Mouse (Mus musculus) ovary, postnatal 14 days (tissue): ENCODE data around the gene Notch4.
"Not testable (repeated sequence)": the region's sequence is repeated elsewhere in the genome, so short reads cannot be mapped to it uniquely, and the experiment has no call there.

ENCODE experiments used
- DNase-seq: peaks from one replicate; pipeline ENCODE4 v3.0.0; 2022; ENCODE audit warnings: low spot score

Gene Notch4

DNA sequence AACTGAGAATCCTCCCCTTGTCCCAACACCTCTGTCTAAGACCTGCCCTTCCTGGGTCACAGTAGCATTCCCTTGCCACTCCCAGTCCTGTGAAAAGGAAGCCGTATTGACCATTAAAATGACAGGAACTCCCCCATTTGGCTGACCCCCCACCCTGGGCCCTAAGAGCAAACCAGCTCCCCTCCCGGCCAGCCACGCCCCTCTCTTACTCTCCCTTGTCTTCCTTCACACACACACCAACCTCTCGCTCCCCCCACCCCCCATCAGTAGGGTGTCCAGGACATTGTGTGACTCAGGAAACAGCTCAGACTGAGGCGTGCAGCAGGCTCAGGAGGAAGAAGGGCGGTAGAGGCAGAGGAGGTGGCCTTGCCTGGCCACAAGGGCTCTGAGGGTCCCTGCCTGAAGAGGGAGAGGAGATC, at the start of gene Notch4:
Notch4 (plus strand) TSS at position 266 of the 419 bp plus-strand sequence.
- DNase-seq, result no peak

DNA sequence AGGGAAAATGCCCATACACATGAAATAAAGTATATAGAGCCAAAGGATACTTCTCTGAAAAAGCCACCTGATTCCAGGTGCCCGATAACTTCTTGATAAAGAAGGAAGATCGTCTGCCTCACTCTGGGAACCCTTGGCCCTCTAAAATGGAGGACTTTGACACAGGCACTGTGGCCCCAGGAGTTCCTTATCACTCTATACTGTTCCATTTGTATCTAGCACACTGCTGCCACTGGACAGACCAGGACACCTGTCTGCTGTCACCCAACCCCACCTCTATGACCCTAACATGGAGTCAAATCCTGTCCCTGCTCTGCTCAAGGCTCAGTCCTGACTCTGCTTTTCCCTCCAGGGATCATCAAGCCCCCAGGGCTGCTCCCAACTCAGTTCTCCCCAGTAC, 47.6 kb upstream of the Notch4 start:
- DNase-seq, result no peak

DNA sequence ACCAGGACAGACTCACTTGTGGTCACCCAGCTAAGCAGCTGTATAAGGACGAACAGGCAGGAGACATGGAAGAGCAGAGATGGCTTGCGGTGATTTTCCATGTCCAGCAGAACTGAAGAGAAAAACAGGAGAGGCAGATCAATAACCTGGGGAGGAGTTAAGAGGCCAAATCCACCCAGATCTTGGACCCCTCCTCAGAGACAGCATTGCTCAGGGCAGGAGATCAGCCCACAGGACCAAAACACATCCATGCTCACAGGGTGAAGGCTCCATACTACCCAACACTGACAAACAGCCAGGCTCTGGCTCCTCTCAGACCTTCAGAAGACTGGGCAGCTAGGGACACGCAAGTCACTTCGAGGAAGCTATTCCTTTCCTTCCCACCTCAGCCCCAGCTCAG, 46.8 kb upstream of the Notch4 start, which contains the start of gene Btnl6:
Btnl6 (minus strand) TSS at position 101 of the 400 bp plus-strand sequence.
- DNase-seq, result no peak

DNA sequence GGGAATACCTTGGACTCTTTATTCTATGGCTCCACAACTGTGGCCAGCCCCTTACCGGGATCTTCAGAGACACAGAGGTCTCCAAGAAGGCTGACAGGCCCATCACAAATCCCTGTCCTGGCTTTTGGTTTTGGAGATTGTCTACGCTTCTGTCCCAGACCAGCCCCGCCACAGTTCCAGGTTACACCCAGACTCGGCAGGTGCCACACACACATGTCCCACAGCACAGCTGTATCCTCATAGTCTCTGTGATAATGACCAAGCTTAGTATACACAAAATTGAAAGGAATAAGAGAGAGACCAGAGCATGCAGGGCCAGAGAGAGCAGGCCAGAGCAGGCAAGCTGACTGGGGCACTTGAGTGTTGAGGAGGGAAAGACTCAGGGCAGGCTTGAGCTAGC, 46.3 kb upstream of the Notch4 start:
- no peak for DNase-seq

DNA sequence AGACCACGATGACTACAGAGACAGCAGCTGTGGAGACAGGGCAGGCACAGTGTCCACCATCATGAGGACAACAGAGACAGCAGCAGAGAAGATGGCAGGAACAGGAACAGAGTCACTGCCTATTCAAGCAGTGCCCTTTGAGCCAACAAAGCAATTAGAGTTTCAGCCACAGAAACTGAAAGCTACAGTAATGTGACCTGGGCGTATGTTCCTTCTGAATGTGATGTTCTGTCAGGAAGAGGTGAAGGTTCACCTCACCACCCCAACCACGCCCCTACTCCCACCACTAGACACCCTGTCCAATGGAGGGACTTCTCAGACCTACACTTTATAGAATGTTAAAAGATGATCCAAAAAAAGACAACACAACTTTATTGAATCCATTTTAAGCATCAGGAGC, 45.5 kb upstream of the Notch4 start:
- not testable (repeated sequence) for DNase-seq

DNA sequence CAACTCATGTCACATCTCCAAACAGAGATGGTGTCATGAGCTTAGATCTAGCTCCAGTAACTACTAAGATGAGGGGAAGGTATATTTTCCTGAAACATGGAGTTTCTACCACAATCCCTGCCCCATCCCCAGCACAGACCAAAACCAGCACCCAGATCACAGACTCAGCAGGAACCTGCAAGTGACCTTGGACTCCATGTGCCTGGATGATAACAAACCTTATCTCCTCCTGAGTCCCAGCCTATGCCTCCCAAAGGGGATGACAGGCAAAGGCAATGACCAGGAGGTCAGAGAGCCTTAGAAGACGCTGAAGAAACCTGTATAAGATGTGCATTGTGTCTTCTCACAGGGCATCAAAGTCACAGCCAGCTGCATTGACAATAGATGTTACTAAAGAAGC, 45.1 kb upstream of the Notch4 start:
- DNase-seq, result no peak

DNA sequence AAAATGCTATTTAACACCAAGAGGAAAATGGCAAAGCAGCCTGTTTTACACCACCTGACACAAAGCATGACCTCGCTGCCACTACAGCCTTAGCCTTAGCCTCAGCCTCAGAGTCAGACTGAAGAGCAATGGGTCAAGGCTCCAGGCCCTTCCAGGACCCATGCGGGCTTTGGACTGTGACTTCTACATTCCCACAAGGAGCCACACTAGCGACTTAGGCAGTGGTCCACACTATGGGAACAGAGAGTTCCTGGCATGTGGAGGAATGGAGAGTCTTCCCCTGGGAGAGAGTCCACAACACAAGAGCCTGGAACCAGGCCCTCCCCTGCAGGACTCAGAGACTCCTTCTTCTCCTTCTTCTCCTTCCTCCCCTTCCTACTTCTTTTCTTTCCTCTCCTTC, 31.4 kb upstream of the Notch4 start:
- DNase-seq, result no peak

DNA sequence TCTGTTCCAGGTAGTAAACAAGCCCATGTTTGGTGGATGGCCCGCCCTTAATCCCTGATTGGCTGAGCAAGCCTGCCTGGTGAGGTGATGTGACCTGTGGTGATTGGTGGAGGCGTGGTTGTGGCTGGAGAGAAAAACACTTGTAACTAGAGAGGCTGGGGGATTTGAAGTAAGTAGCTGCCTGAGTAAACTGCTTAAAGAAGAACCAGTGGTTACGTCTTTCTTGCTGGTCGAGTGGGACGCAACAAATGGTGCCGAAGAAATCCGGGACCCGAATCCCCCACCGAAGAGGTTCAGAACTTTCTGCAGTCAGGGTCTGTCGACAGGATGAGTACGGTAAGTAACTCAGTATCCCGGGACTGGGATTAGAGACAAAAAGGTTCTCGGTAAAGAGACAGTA, 20.5 kb upstream of the Notch4 start:
- not testable (repeated sequence) for DNase-seq

DNA sequence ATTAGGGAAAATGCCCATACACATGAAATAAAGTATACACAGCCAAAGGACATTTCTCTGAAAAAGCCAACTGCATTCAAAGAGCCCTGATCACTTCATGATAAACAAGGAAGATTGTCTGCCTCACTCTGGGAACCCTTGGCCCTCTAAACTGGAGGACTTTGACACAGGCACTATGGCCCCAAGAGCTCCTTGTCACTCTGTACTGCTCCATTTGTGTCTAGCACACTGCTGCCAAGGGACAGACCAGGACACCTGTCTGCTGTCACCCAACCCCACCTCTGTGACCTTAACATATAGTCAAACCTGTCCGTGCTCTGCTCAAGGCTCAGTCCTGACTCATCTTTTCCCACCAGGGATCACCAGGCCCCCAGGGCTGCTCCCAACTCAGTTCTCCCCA, 17.3 kb upstream of the Notch4 start:
- DNase-seq, result no peak

DNA sequence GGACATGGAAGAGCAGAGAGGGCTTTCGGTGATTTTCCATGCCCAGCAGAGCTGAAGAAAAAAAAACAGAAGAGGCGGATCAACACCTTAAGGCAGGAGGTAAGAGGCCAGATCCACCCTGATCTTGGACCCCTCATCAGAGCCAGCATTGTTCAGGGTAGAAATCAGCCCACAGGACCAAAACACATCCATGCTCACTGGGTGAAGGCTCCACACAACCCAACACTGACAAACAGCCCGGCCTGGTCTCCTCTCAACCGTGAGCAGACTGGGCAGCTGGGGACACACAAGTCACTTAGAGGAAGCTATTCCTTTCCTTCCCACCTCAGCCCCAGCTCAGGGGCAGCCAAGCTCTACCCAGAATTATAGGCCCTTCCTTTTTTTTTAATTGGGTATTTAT, 16.5 kb upstream of the Notch4 start:
- DNase-seq, result no peak

DNA sequence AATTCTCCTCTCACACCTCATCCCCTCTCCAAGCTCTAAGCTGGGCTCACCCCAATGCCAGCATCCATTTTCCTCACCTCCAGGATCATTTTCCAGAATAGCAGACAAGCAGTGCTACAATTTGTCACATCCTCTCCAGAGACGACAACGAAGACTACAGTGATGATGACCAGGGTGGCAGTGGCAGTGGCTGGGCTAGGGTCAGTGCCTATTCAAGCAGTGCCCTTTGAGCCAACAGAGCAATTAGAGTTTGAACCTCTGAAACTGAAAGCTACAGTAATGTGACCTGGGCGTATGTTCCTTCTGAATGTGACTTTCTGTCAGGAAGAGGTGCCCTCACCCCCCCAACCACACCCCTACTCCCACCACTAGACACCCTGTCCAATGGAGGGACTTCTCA, 14.9 kb upstream of the Notch4 start:
- DNase-seq, result no peak

DNA sequence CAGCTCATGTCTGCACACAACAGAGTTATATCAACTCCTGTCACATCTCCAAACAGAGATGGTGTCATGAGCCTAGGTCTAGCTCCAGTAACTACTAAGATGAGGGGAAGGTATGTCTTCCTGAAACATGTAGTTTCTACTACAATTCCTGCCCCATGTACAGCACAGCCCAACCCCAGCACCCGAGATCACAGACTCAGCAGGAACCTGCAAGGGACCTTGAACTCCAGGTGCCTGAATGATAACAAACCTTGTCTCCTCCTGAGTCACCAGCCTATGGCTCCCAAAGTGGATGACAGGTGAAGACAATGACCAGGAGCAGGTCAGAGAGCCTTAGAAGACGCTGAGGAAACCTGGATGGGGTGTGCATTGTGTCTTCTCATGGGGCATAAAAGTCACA, 14.2 kb upstream of the Notch4 start:
- no peak for DNase-seq

DNA sequence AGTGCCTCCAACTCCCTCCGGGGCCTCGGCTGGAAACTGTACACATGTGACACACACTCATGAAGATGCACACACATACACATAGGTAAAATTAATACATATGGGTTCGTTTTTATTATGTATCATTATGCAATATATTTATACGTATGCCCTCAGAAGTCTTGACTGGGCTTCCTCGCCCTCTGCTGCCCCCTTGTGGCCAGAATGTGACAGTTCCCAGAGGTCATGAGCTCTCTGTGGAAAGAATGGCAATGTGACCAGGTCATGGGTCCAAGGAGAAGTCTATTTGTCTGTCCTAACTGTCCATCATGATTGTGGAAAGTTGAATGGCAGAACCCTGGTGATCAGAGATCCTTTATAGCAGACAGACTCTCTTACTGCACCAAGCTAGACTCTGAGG, 8.6 kb upstream of the Notch4 start:
- DNase-seq, result peak; percentile 77

DNA sequence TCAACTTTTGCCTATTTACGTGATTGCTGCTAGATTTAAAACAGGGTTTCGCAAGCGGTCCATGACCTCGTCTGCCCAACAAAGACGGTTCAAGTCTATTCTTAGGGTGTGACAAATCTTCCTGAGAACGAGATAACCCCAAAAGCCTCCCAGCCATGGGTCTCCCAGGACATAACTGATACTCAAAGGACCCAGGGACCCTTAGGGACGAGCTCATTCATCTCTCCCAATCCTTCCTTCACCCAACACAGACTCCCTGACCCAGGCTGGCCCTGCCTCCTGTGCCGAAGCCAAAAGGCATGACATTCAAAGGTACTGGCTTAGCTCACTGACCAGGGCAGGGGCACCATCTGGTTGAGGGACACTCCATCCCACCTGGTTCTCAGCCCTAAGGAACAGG, 7.7 kb upstream of the Notch4 start:
- no peak for DNase-seq

DNA sequence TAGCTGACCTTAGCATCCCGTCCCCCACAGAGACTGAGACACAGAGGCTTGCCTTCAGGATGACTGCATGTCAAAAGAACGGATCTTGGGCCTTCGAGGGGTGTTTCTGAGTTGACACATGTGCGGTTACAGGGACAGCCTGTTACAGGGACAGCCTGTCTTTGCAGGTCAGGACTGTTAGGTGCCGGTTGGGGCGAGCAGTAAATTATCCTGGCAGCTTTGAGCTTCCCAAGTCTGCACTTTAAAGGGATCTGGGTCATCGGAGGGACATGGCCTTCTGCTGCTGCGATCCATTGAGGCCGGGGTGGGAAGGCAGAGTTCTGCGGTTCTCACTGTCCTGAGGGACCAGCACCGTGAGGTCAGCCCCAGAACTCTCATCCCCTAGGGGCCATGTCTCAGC, 6.7 kb upstream of the Notch4 start:
- no peak for DNase-seq

DNA sequence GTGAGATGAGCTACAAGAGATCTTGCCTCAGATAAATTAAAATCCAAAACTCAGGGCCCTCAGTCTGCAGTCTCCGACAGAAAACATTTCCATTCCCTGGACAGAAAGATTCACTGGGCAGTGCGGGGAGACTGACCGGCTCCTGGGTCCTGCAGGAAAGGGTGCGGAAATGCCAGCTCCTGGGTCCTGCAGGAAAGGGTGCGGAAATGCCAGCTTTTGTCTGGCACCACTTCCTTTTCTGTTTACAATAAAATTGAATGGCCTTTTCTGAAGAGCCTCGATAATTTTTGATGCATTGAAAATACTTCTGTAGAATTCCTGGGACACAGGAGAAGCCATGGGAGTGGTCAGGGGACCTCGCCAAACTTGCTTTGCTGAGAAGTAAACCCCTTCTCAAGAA, 5.0 kb upstream of the Notch4 start:
- DNase-seq, result no peak

DNA sequence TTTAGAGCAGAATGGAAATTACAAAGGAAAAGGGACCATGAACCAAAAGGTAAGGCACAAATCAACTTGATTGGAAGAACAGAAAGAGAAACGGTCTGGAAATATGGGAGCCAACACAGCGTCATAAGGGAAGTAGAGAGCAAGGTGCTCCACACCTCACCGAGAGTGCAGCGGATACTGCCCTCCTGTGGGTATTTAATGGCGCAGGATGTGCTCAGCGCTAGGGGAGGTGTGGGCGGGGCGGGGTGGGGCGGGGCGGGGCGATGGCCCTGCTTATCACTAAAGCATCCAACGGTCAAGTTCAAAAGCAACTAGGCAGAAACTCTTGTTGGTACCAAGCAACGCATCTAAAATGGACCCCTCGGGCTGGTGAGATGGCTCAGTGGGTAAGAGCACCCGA, 4.2 kb upstream of the Notch4 start:
- DNase-seq, result no peak

DNA sequence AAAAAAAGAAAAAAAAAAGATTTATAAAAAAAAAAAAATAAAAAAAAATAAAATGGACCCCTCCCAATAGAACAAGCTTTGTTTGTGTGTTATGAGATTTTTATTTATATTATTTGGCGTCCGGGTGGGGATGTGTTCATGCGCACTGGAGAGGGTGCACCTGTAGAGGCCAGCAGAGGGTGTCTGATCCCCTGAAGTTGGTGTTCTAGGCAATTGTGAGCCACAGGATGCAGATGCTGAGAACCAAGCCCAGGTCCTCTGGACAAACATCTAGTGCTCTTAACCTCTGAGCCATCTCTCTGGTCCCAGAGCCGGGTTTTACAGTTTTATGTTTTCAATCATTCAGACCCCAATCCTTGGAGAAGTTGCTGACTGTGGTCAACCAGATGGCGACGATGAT, 3.6 kb upstream of the Notch4 start:
- no peak for DNase-seq

DNA sequence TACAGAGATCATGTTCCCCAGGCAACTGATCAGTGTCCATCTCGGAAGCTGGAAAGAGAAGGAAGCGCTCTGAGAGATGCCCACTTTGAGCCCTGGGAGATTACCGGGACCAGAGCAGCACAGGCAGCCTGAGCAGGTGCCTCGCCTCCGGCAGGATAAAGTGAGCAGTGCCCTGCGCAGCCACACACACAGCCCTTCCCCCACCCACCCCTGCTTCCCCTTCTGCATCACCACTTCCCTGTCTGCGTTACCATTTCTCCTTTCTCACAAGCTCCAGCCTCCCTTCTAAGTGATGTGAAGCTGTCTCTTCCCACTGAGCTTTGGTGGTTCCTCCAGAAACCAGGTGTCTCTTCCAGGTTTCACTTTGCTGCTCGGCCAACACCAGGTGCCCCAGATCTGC, 2.9 kb upstream of the Notch4 start:
- DNase-seq, result no peak

DNA sequence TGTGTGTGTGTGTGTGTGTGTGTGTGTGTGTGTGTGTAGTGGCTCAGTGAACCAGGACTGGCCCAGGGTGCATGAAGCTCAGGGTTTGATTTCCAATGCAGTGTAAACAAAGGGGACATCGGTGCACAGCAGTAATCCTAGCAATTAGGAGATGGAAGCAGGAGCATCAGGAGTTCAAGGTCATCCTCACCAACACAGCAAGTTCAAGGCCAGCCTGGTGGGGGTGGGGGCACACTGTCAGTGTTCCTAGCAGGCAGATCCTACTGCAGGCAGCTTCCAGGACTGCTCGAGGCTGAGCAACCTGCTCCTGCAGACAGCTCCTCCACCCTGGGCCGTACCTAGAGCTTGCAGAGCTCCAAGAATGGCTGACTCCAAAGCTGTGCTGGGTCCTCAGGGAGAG, 1.5 kb upstream of the Notch4 start:
- DNase-seq, result no peak

DNA sequence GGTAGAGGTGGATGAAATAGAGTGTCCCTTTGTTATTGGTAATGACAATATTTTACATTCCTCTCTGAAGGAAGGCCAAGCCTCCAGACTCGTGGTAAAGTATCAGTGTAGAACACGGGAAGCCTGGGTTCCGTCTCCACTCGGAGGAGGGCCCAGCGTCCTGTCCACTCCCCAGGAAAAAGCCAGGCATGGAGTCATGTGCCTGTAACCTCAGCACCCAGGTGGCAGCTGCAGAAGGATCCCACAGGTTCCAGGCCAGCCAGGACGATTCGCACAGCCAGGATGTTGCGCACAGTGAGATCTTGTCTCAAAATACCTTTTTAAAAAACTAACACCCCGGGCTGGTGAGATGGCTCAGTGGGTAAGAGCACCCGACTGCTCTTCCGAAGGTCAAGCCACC, 714 bp upstream of the Notch4 start:
- DNase-seq, result no peak

DNA sequence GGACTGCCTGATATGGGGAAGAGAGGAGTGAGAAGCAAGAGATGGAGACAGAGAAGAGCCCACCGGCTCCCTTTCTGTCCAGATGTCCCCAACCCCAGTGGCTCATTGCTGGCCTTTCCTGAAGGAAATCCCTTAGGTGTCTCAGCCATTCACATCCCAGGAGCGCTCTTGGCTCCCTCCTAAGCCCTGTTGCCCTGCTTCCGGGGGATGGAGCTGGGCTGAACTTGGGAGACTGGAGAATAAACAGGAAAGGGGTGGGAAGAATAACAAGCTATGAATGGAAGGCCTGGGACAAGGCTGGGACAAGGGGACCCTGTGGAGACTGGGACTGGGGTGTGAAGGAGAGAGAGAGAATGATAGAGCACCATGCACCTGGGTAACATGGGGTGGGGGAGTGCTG, 728 bp downstream of the Notch4 start:
- no peak for DNase-seq

DNA sequence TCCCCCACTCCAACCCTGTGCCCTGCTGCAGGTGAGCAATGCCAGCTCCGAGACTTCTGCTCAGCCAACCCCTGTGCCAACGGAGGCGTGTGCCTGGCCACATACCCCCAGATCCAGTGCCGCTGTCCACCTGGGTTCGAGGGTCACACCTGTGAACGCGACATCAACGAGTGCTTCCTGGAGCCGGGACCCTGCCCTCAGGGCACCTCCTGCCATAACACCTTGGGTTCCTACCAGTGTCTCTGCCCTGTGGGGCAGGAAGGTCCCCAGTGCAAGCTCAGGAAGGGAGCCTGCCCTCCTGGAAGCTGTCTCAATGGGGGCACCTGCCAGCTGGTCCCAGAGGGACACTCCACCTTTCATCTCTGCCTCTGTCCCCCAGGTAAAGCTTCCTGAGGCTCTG, 3.2 kb downstream of the Notch4 start:
- DNase-seq, result no peak

DNA sequence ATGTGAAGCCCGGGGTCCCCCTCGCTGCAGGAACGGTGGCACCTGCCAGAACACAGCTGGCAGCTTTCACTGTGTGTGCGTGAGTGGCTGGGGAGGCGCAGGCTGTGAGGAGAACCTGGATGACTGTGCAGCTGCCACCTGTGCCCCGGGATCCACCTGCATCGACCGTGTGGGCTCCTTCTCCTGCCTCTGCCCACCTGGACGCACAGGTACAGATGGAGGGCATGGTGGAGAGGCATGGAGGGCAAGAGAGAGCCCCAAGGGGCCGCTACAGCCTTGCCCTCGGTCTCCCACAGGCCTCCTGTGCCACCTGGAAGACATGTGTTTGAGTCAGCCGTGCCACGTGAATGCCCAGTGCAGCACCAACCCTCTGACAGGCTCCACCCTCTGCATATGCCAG, 4.4 kb downstream of the Notch4 start:
- no peak for DNase-seq

DNA sequence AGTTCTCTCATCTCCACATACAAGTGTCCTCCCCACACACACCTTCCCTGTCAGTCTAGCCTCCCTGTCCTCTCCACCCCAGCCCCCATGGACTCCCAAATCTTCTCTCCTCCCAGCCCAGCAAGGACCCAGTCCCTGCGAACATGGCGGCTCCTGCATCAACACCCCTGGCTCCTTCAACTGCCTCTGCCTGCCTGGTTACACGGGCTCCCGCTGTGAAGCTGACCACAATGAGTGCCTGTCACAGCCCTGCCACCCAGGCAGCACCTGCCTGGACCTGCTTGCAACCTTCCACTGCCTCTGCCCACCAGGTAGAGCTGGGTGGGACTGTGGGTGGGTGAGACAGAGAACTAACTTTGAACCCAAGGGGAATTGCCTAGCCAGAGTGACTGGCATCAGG, 5.9 kb downstream of the Notch4 start:
- no peak for DNase-seq
